In genomic region chr1:151769200-151769913, GRCm38 (mm10) we compare ENCODE assay signal across 25 mouse cellular contexts. TPM values are rescaled to one million over a fixed set of nuclear protein-coding genes. Genes with fewer than 3 reads are reported as not detected.
DNase-seq lines count a peak whose midpoint lies in the region; ATAC-seq and TF ChIP-seq lines count a peak whose summit lies in the region.
"Had no signal": no experiment of that assay in that cellular context is flagged by ENCODE, and none has a peak within 500 bp of the region (broad histone marks: within the 10 kb centered on the region; RNA-seq: fewer than 3 reads in every experiment).

No protein-coding gene starts in this region.

- peak; percentile 31 for DNase-seq in heart, adult 11 months
- DNase-seq in heart, postnatal 14 days, result no peak
- DNase-seq in forebrain, postnatal 0 days, result no peak
- DNase-seq in retina, postnatal 1 day, result peak; percentile 19
- DNase-seq in kidney, adult 2 months, result no peak
- DNase-seq in gastrocnemius, postnatal 25 days, result no peak
- DNase-seq: adrenal gland, postnatal 14 days; cerebellum, adult 9-10 months; gastrocnemius, adult 2 months; kidney, postnatal 4 days; layer of hippocampus, adult 9-11 months; lung, postnatal 4 days; thymus, postnatal 25 days had no signal

- H3K36me3 ChIP-seq in midbrain, embryonic 13.5 days, result peaks cover 16% of the 10 kb centered on the region
- H3K36me3 ChIP-seq in midbrain, embryonic 16.5 days (ENCODE audit: control insufficient read depth, insufficient read depth, low read length), result peaks cover 11% of the 10 kb centered on the region
- peaks cover 13% of the 10 kb centered on the region for H3K36me3 ChIP-seq in forebrain, postnatal 0 days (ENCODE audit: insufficient read depth)
- H3K36me3 ChIP-seq in kidney, adult 2 months (ENCODE audit: control insufficient read depth, insufficient read depth, low read length), result peaks cover 5% of the 10 kb centered on the region
- H3K36me3 ChIP-seq: intestine, embryonic 15.5 days had no signal

- H3K27me3 ChIP-seq in midbrain, embryonic 13.5 days, result no peaks in the 10 kb centered on the region
- H3K27me3 ChIP-seq in midbrain, embryonic 16.5 days (ENCODE audit: control insufficient read depth, insufficient read depth, low read depth, low read length), result no peaks in the 10 kb centered on the region
- H3K27me3 ChIP-seq in forebrain, postnatal 0 days (ENCODE audit: insufficient read depth, low read length), result no peaks in the 10 kb centered on the region
- no peaks in the 10 kb centered on the region for H3K27me3 ChIP-seq in kidney, adult 2 months (replicated peaks; ENCODE audit: control insufficient read depth, insufficient read depth, low read length)
- H3K27me3 ChIP-seq: embryonic facial prominence, embryonic 13.5 days; hindbrain, embryonic 15.5 days; intestine, embryonic 15.5 days; neural tube, embryonic 13.5 days; stomach, embryonic 15.5 days had no signal

- no peak for TF ChIP-seq CTCF in forebrain, postnatal 0 days (IDR thresholded peaks at IDR 0.05; ENCODE audit: low read depth)
- no peak for TF ChIP-seq CTCF in kidney, adult 2 months (conservative IDR thresholded peaks at IDR 0.05; ENCODE audit: insufficient read depth, insufficient read length, low read depth, low read length)

- H3K27ac ChIP-seq in midbrain, embryonic 13.5 days, result no peak overlapping the region
- H3K27ac ChIP-seq in midbrain, embryonic 16.5 days (ENCODE audit: low read length), result no peak overlapping the region
- H3K27ac ChIP-seq in forebrain, postnatal 0 days (ENCODE audit: low read depth, low read length), result no peak overlapping the region
- H3K27ac ChIP-seq in kidney, adult 2 months (ENCODE audit: insufficient read depth, low read depth, low read length), result no peak overlapping the region
- H3K27ac ChIP-seq: embryonic facial prominence, embryonic 13.5 days; gastrocnemius, adult 2 months; hindbrain, embryonic 15.5 days; intestine, embryonic 15.5 days; left cerebral cortex, adult 2 months; limb, embryonic 10.5 days; neural tube, embryonic 13.5 days; stomach, embryonic 15.5 days had no signal

- no peaks in the 10 kb centered on the region for H3K9me3 ChIP-seq in midbrain, embryonic 13.5 days
- no peaks in the 10 kb centered on the region for H3K9me3 ChIP-seq in midbrain, embryonic 16.5 days (replicated peaks; ENCODE audit: control insufficient read depth, low read length, poor library complexity, severe bottlenecking)
- no peaks in the 10 kb centered on the region for H3K9me3 ChIP-seq in forebrain, postnatal 0 days (ENCODE audit: low read length)
- H3K9me3 ChIP-seq: embryonic facial prominence, embryonic 13.5 days; hindbrain, embryonic 15.5 days; intestine, embryonic 15.5 days; limb, embryonic 10.5 days; neural tube, embryonic 13.5 days; stomach, embryonic 15.5 days had no signal

- ATAC-seq in midbrain, embryonic 13.5 days, result peak; percentile 53; the same call in 1 of the 2 replicates
- no peak for ATAC-seq in midbrain, embryonic 16.5 days
- peak; percentile 61; the same call in 1 of the 2 replicates for ATAC-seq in forebrain, postnatal 0 days
- ATAC-seq: intestine, embryonic 15.5 days had no signal

- no peak overlapping the region for H3K9ac ChIP-seq in midbrain, embryonic 13.5 days (replicated peaks)
- no peak overlapping the region for H3K9ac ChIP-seq in midbrain, embryonic 16.5 days (ENCODE audit: low read depth, low read length)
- H3K9ac ChIP-seq in forebrain, postnatal 0 days, result no peak overlapping the region
- H3K9ac ChIP-seq: embryonic facial prominence, embryonic 13.5 days; hindbrain, embryonic 15.5 days; intestine, embryonic 15.5 days; neural tube, embryonic 13.5 days; stomach, embryonic 15.5 days had no signal

- intact Hi-C loops in heart, postnatal 14 days (cut with DNase I), result no loop called here

- peaks cover 8% of the 10 kb centered on the region; the same call in 1 of the 2 replicates for H3K4me1 ChIP-seq in midbrain, embryonic 13.5 days (replicated peaks)
- H3K4me1 ChIP-seq in midbrain, embryonic 16.5 days (ENCODE audit: control insufficient read depth, insufficient read depth, low read length), result no peaks in the 10 kb centered on the region
- H3K4me1 ChIP-seq in forebrain, postnatal 0 days (ENCODE audit: insufficient read depth), result no peaks in the 10 kb centered on the region
- no peaks in the 10 kb centered on the region for H3K4me1 ChIP-seq in kidney, adult 2 months (ENCODE audit: control insufficient read depth, insufficient read depth, low read length)
- H3K4me1 ChIP-seq: intestine, embryonic 15.5 days; limb, embryonic 10.5 days; neural tube, embryonic 13.5 days; stomach, embryonic 15.5 days had no signal

- H3K4me3 ChIP-seq in midbrain, embryonic 13.5 days (replicated peaks), result no peak overlapping the region
- no peak overlapping the region for H3K4me3 ChIP-seq in midbrain, embryonic 16.5 days (ENCODE audit: low read depth, low read length)
- H3K4me3 ChIP-seq in forebrain, postnatal 0 days (ENCODE audit: low read depth, low read length), result no peak overlapping the region
- no peak overlapping the region for H3K4me3 ChIP-seq in kidney, adult 2 months (ENCODE audit: insufficient read depth, low read depth, low read length)
- H3K4me3 ChIP-seq: embryonic facial prominence, embryonic 13.5 days; erythroblast, embryonic 14.5 days; gastrocnemius, adult 2 months; hindbrain, embryonic 15.5 days; intestine, embryonic 15.5 days; left cerebral cortex, adult 2 months; limb, embryonic 10.5 days; myocyte; neural tube, embryonic 13.5 days; stomach, embryonic 15.5 days had no signal

- 45% methylated on average over 3 of the region's 3 CpGs for WGBS in midbrain, embryonic 13.5 days
- WGBS in midbrain, embryonic 16.5 days, result 40% methylated on average over 3 of the region's 3 CpGs
- 25% methylated on average over 3 of the region's 3 CpGs for WGBS in forebrain, postnatal 0 days
- WGBS in kidney, adult 2 months, result 83% methylated on average over 3 of the region's 3 CpGs

- no peak overlapping the region for H3K4me2 ChIP-seq in midbrain, embryonic 13.5 days (replicated peaks)
- H3K4me2 ChIP-seq in midbrain, embryonic 16.5 days (ENCODE audit: low read length), result no peak overlapping the region
- H3K4me2 ChIP-seq in forebrain, postnatal 0 days (ENCODE audit: low read depth), result no peak overlapping the region
- H3K4me2 ChIP-seq: embryonic facial prominence, embryonic 13.5 days; heart, embryonic 11.5 days; hindbrain, embryonic 15.5 days; intestine, embryonic 15.5 days; neural tube, embryonic 13.5 days; stomach, embryonic 15.5 days had no signal

- no peak for TF ChIP-seq POLR2A in kidney, adult 2 months (IDR thresholded peaks at IDR 0.05; ENCODE audit: low read depth, low read length)

RNA-seq across cellular contexts. Expression of gene Edem3, which starts 14.2 kb away (rescaled TPM):
- total RNA-seq in heart, postnatal 14 days (2021), result 10 to 100 TPM; 23.4 to 24.9 TPM
- 18.2 and 19.1 TPM in 2 replicates for polyA plus RNA-seq in midbrain, embryonic 13.5 days (2015; fragmentation: Nextera tagmentation; extraction: Ambion mirVana)
- polyA plus RNA-seq in midbrain, embryonic 16.5 days (2015; fragmentation: Nextera tagmentation; extraction: Ambion mirVana), result 22.4 and 27.1 TPM in 2 replicates
- 47.2 and 56.6 TPM in 2 replicates for total RNA-seq in forebrain, postnatal 0 days (2014; rRNA removed)
- 7.3 and 11.0 TPM in 2 replicates for polyA plus RNA-seq in forebrain, postnatal 0 days (2015; fragmentation: Nextera tagmentation; extraction: Ambion mirVana)
- polyA plus RNA-seq in kidney, adult 2 months (2012; rRNA removed), result 9.0 and 9.5 TPM in 2 replicates
- 10 to 100 TPM; 19.7 to 21.1 TPM for total RNA-seq in gastrocnemius, postnatal 25 days (2021)

Comparison
In these comparisons a context has a peak if more than half of its experiments do, and no peak if none do; other contexts are left out.
1. DNase-seq: peak in heart, adult 11 months (single experiment) and retina, postnatal 1 day (single experiment); none in heart, postnatal 14 days (0 of 2), forebrain, postnatal 0 days (single experiment), kidney, adult 2 months (single experiment) and gastrocnemius, postnatal 25 days (single experiment).